Mouse (Mus musculus) G1E (cell line): ENCODE results near the gene Cd274.

Source experiments
- CTCF ChIP-seq: IDR thresholded peaks from 2 replicates; pipeline ENCODE4 v1.5.1; 2012; ENCODE audit warnings: low read depth, low read length, inconsistent platforms, mixed read lengths
- TAL1 ChIP-seq: conservative IDR thresholded peaks from 2 replicates; pipeline ENCODE4 v1.6.1; 2012; ENCODE audit warnings: low read depth, low read length, inconsistent platforms, mixed read lengths

DNA sequence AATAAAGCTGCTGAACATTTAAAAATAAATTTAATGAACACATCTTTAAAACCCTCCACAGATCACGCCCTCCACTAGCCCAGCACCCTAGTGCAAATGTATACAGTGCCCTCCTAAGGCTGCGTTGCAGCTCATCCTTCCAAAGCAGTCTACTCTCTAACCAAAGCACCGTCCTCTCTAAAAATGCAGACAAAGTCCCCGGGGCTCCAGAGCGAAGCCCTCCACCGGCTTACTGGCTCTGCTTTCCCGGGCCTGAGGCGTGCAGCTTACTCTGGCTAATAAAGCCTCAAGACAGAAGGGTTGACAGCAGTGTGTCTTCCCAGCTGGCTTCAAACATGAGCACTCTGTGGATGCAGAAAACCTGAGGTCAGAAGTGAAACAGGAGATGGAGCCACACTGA is 53.1 kb downstream of the Cd274 start:
- no peak for TF ChIP-seq CTCF
- no peak for TF ChIP-seq TAL1
